Mouse (Mus musculus) adrenal gland, postnatal 4 days (tissue): ENCODE measurements around the gene Sertad2. TPM values are rescaled to one million over a fixed set of nuclear protein-coding genes. Genes with fewer than 3 reads are reported as not detected.

ENCODE experiments used
- DNase-seq, 2 experiments: peaks; one replicate each; pipeline ENCODE4 v3.0.0; 2021 to 2022; ENCODE audit warnings: low spot score in 2 of 2, mixed read lengths in 2 of 2
- total RNA-seq, 2 experiments: library from RNA; stranded (reverse); gene quantifications; 2 replicates each; pipeline ENCODE4 v1.2.3; 2021

The Sertad2 gene
- total RNA-seq, 2 experiments from 2014 or later: 18.3 to 22.0 TPM

GRCm38 (mm10) chr11:20643161-20643560, 100.1 kb downstream of the Sertad2 start:
- DNase-seq: no peak

DNA sequence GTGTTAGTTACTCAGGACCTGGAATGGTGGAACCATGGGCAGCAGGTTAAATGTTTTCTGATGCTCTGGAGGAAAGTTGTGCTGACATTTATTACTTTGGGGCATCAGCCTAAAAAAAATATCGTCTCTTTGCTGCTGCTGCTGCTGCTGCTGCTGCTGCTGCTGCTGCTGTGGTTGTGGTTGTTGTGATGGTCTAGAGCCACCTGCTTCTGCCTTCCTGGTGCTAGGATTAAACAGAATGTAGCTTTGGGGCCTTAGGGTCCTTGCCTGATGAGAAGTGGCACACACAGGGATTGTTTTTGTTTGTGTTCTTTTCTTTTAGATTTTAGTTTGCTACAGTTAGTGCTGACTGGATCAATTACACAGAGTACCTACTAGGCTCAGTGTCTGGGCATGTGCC, 101.1 kb downstream of the Sertad2 start:
- DNase-seq: no peak

DNA sequence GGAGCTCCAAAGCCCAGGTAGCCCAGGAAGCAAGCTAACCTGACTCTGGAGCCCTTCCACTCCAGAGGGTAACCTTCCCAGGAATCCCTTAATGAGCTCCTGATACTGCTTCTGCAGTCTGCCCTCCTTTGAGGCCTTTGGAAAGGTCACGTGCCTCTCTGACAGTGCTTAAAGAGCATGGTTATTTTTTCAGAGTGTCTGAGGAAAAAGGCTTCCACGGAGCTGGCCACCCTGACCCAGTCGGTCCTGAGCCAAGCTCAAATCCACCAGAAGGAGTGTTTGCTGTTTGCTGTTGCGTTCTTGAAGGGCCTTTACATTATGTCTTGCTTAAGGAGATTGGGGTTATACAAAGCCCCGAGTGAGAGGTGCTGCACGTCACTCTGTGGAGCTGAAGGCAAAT, 101.8 kb downstream of the Sertad2 start:
- no peak for DNase-seq

DNA sequence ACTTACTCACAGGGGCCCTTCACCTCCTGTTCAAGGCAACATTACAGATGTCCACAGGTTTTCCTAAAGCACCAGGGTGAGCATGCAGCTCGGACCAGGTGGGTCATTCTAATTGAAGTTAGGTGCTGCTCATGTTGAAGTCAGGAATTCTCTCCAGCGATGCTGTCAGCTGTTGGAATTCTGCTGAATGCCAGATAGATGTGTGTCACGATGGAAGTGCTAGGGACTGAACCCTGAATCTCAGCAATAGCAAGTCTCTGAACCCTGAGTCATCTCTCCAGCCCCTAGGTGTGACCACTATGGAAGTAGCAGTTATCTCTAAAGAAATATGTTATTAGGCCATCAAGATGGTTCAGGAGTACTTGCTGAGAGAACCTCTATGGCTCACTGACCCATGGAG, 102.5 kb downstream of the Sertad2 start:
- no peak for DNase-seq

DNA sequence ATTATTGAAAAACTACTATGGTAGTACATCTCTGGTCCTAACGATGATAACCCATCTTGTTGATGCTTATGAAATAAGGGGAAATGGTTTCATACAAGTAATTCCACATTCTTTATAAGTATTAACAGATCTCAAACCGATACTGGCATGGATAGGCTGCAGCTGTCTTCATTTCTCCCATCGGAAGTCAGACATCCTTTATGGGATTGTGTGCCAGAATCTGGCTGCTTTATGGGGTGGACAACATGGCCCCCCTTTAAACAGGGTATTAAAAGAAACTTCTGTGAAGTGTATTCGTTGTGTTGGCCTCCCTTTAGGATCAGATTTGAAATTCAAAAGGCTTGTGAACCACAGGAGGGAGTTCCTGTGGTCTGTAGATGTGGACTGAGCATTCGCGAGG, 103.1 kb downstream of the Sertad2 start:
- DNase-seq: no peak

- no peak for DNase-seq
Measured at GRCm38 (mm10) chr11:20646986-20647726, 104.1 kb downstream of the Sertad2 start.

DNA sequence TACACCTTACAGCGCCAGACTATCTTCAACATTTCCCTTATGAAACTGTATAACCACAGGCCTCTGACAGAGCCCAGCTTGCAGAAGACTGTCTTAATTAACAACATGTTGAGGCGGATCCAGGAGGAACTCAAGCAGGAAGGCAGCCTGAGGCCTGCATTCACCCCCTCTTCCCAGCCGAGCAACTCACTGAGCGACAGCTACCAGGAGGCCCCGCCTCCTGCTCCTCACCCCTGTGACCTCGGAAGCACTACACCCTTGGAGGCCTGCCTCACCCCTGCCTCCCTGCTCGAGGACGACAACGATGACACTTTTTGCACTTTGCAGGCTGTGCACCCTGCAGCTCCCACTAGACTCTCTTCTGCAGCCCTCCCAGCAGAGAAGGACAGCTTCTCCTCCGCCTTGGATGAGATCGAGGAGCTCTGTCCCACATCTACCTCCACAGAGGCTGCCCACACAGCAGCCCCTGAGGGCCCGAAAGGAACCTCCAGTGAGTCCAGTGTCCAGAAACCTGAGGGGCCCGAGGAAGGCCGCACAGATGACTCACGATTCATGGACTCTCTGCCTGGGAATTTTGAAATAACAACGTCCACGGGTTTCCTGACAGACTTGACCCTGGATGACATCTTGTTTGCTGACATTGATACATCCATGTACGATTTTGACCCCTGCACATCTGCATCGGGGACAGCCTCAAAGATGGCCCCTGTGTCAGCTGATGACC, 105.0 kb downstream of the Sertad2 start:
- no peak for DNase-seq

DNA sequence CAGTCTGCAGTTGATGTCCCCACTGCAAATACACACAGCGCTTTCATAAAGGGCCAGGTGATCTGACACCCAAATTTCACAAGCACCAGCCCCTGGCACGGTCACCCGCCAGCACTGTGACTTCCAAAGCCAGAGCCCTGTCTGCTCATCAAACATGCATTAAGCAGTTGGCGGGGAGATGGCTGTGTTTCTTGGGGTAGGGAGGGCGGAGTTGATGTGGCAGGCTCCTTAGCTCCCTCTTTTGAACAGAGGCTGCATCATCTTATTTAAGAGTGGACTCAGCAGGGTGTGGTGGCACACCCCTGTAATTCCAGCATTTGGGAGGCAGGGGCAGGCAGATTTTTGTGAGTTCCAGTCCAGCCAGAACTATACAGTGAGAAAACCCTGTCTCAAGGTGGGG, 106.4 kb downstream of the Sertad2 start:
- DNase-seq: no peak

GRCm38 (mm10) chr11:20650006-20650639, 107.1 kb downstream of the Sertad2 start:
- no peak for DNase-seq

DNA sequence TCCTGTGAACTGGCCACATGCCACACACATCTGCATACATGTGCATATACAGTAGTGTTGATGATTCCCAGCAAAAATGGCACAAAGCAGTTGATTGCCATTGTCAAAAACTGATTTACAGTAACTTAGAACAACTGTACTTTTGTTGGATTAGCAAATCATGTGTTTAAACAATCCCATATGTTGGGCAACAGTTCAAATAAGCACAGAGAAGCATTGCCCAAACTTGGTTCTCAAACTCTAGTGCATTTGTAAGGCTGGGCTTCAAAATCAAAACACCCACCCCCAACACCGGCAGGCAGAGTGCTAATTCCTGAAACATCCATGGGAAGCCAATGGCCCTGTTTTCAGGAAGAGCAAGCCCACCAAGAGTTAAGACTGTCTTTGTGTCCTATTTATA, 108.1 kb downstream of the Sertad2 start:
- no peak for DNase-seq

GRCm38 (mm10) chr11:20655795-20656710, 113.0 kb downstream of the Sertad2 start:
- DNase-seq: no peak

DNA sequence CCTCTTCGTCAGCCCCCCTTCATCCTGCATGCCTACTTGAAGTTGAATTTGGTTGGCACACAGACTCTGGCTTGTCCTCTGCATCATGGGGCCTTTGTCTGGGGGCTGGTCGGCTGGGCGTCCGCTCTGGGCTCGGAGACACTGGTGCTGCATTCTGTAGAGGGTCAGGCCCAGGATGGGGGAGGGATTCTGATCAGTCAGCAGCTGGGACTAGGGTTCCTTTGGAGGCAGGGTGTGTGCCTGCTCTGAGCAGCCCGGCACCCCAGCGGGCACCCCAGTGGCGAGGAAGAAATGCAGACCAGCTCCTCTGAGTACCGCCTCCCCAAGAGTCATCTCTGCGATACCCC, 113.6 kb downstream of the Sertad2 start:
- no peak for DNase-seq

DNA sequence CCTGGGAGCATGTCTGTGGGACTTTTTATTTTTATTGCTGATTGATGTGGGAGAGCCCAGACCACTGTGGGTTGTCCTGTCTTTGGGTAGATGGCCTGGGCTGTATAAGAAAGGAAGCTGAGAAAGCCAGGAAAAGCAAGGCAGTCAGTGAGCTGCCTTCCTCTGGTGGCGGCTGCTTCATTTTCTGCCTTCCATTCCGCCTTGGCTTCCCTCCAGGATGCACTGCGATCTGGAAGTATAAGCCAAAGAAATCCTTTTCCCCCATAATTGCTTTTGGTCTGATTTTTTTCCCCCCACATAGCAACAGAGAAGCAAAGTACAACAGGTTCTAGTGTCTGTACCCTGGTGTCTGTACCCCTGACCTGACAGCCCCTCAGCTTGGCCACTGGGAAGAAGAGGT, 116.0 kb downstream of the Sertad2 start:
- no peak for DNase-seq

GRCm38 (mm10) chr11:20660111-20661097, 117.4 kb downstream of the Sertad2 start:
- DNase-seq: no peak

DNA sequence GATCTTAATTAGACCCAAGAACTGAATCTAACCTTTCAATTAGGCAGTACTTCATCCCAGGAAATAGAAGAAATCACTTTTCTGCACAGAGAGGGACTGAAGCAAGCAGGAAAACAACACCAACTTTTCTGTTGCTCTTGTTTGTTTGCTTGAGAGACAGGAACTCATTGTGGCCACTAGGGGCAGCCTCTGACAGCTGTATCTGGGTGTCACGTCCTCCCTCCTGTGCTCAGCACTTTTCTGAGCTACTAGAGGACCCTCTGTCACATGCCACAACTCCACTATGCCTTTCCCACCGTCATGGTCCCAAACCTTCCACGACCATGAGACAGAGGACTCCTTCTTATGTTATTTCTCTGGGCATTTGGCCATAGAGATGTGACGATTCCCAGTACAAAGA, 118.6 kb downstream of the Sertad2 start:
- DNase-seq: no peak

- no peak for DNase-seq
Measured at GRCm38 (mm10) chr11:20662811-20663210, 119.8 kb downstream of the Sertad2 start.

DNA sequence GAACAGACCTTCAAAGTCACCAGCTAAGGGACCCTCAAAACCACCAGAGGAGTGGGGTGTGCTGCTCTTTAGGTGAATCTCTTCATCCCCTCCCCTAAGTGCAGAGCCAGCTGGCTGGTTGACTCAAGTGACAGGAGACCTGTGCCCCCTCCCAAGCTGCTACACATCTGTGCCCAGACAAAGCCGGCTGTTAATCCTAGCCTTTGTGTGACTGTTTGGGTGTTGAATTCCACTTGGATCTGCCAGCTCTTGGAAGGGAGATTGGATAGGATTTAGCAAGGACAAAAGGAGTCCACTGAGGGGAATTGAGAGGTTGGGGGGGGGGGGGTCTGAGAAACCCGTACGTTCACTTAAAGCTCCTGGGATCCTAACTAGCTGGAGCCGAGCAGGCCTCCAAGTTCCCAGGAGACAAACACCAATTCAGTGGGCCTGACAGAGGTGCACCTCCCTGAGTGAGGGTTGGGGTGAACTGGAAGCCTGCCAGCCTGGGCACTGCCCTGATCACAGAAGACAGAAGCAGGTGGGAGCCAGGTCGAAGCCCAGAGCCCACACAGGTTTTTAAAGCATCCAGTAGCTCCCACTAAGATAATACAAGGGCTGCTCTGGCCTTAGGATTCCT, 120.6 kb downstream of the Sertad2 start:
- DNase-seq: no peak

- no peak for DNase-seq
Measured at GRCm38 (mm10) chr11:20664878-20665277, 121.8 kb downstream of the Sertad2 start.

DNA sequence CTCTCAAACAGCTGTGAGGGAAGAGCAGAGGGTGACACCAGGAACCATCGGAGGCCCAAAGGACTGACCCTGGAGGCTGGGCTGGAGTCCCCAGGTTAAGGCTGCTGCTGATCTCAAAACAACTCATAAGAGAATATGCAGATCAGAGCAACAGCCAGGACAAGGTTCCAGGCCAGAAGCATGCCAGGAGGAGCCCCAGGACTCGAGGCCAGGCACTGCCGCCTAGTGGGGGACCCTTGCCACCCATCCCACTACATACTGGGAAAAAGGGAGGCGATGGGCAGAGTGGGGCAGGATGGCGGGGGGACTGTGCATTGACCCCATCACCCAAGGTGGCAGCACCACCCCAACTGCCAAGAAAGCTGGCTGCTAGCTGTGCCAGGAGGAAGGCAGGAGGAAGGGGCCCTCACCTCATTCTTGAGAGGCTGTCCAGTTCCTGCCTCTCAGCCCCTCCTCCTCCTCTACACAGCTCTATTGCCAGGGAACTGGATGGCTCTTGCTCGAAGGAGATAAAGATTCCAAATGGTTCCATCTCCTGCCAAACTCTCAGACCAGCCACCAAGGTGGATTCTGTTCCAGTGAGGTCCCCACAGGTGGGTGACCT, 128.8 kb downstream of the Sertad2 start:
- no peak for DNase-seq
